In genomic region chr10:60115345-60116185, GRCm38 (mm10) we compare ENCODE assay signal across 9 mouse cellular contexts. TPM values are rescaled to one million over a fixed set of nuclear protein-coding genes. Genes with fewer than 3 reads are reported as not detected.
DNase-seq lines count a peak whose midpoint lies in the region; ATAC-seq and TF ChIP-seq lines count a peak whose summit lies in the region.
"Had no signal": no experiment of that assay in that cellular context is flagged by ENCODE, and none has a peak within 500 bp of the region (broad histone marks: within the 10 kb centered on the region; RNA-seq: fewer than 3 reads in every experiment).

No protein-coding gene starts in this region.

- H3K9me3 ChIP-seq in liver, postnatal 0 days (ENCODE audit: low read length), result no peaks in the 10 kb centered on the region
- H3K9me3 ChIP-seq in hindbrain, embryonic 12.5 days (replicated peaks), result no peaks in the 10 kb centered on the region
- no peaks in the 10 kb centered on the region for H3K9me3 ChIP-seq in neural tube, embryonic 12.5 days

- H3K9ac ChIP-seq in liver, postnatal 0 days (replicated peaks), result no peak overlapping the region
- peak overlapping the region; percentile 32; the same call in 1 of the 2 replicates for H3K9ac ChIP-seq in hindbrain, embryonic 12.5 days
- H3K9ac ChIP-seq in neural tube, embryonic 12.5 days, result 0 out of 2 replicates have a peak overlapping the region, but pooled peaks have one; percentile 17

- ATAC-seq in liver, postnatal 0 days, result no peak
- ATAC-seq in hindbrain, embryonic 12.5 days (ENCODE audit: low FRiP score), result peak; percentile 88
- peak; percentile 81 for ATAC-seq in neural tube, embryonic 12.5 days (ENCODE audit: low FRiP score, low read depth)
- ATAC-seq: Patski had no signal

- H3K27me3 ChIP-seq in liver, postnatal 0 days (ENCODE audit: insufficient read depth, low read length), result peaks cover 11% of the 10 kb centered on the region; the same call in 1 of the 2 replicates
- no peaks in the 10 kb centered on the region for H3K27me3 ChIP-seq in hindbrain, embryonic 12.5 days
- no peaks in the 10 kb centered on the region for H3K27me3 ChIP-seq in neural tube, embryonic 12.5 days (replicated peaks)
- H3K27me3 ChIP-seq: Patski had no signal

- DNase-seq in liver, result peak; percentile 17
- no peak for DNase-seq in liver, postnatal 0 days
- peak; percentile 71 for DNase-seq in embryo, embryonic 10 days (ENCODE audit: low spot score)
- peak; percentile 86 to 93 for DNase-seq in left cerebral cortex, postnatal 25 days (ENCODE audit: low spot score in 2 of 2)
- DNase-seq in urinary bladder, postnatal 14 days (ENCODE audit: low spot score), result no peak
- no peak for DNase-seq in testis, postnatal 10 days (ENCODE audit: low spot score)

- no peak for TF ChIP-seq EP300 in liver, postnatal 0 days (IDR thresholded peaks at IDR 0.05; ENCODE audit: low read depth)

- H3K4me1 ChIP-seq in liver, postnatal 0 days (ENCODE audit: insufficient read depth), result peaks cover 2% of the 10 kb centered on the region; the same call in 1 of the 2 replicates
- peaks cover 33% of the 10 kb centered on the region for H3K4me1 ChIP-seq in hindbrain, embryonic 12.5 days
- H3K4me1 ChIP-seq in neural tube, embryonic 12.5 days, result peaks cover 44% of the 10 kb centered on the region

- H3K27ac ChIP-seq in liver, postnatal 0 days (ENCODE audit: low read depth), result no peak overlapping the region
- H3K27ac ChIP-seq in hindbrain, embryonic 12.5 days, result peak overlapping the region; percentile 66
- 0 out of 2 replicates have a peak overlapping the region, but pooled peaks have one; percentile 7 for H3K27ac ChIP-seq in neural tube, embryonic 12.5 days

- TF ChIP-seq CTCF in liver, postnatal 0 days (IDR thresholded peaks at IDR 0.05; ENCODE audit: low read depth), result no peak

- H3K4me3 ChIP-seq in liver, postnatal 0 days (ENCODE audit: low read depth, low read length), result no peak overlapping the region
- H3K4me3 ChIP-seq in hindbrain, embryonic 12.5 days, result peak overlapping the region; percentile 17; the same call in 1 of the 2 replicates
- H3K4me3 ChIP-seq in neural tube, embryonic 12.5 days, result no peak overlapping the region; the same call in 1 of the 2 replicates

- 14% methylated on average over 14 of the region's 14 CpGs for WGBS in liver, postnatal 0 days (ENCODE audit: insufficient replicate concordance)
- 7% methylated on average over 14 of the region's 14 CpGs for WGBS in hindbrain, embryonic 12.5 days
- WGBS in neural tube, embryonic 12.5 days, result 3% methylated on average over 14 of the region's 14 CpGs

- H3K36me3 ChIP-seq in liver, postnatal 0 days (replicated peaks; ENCODE audit: insufficient read depth, low read length), result no peaks in the 10 kb centered on the region
- no peaks in the 10 kb centered on the region for H3K36me3 ChIP-seq in hindbrain, embryonic 12.5 days
- H3K36me3 ChIP-seq in neural tube, embryonic 12.5 days, result no peaks in the 10 kb centered on the region

- intact Hi-C loops in left cerebral cortex, postnatal 25 days (cut with DNase I), result no loop called here

- no peak overlapping the region for H3K4me2 ChIP-seq in liver, postnatal 0 days (ENCODE audit: low read depth, low read length)
- H3K4me2 ChIP-seq in hindbrain, embryonic 12.5 days (replicated peaks), result peak overlapping the region; percentile 49
- H3K4me2 ChIP-seq in neural tube, embryonic 12.5 days (replicated peaks), result peak overlapping the region; percentile 53

RNA-seq across cellular contexts. Expression of gene Spock2, which starts 9.5 kb away (rescaled TPM):
- 0.09 and 0.11 TPM in 2 replicates for polyA plus RNA-seq in liver, postnatal 0 days (2015; fragmentation: Nextera tagmentation; extraction: Ambion mirVana)
- polyA plus RNA-seq in hindbrain, embryonic 12.5 days (2016; fragmentation: Nextera tagmentation; extraction: Ambion mirVana), result 35.4 and 38.6 TPM in 2 replicates
- total RNA-seq in left cerebral cortex, postnatal 25 days (2021), result 100 to 1,000 TPM; 588 to 602 TPM
- polyA plus RNA-seq in neural tube, embryonic 12.5 days (2016; fragmentation: Nextera tagmentation; extraction: Ambion mirVana), result 68.8 and 74.6 TPM in 2 replicates

Comparison
In these comparisons a context has a peak if more than half of its experiments do, and no peak if none do; other contexts are left out.
1. DNase-seq: peak in liver (single experiment), embryo, embryonic 10 days (single experiment) and left cerebral cortex, postnatal 25 days (2 of 2); none in liver, postnatal 0 days (single experiment), urinary bladder, postnatal 14 days (single experiment) and testis, postnatal 10 days (single experiment).
2. RNA of gene Spock2, which starts 9.5 kb away (polyA plus RNA-seq): 68.8 to 74.6 TPM in neural tube, embryonic 12.5 days and 35.4 to 38.6 TPM in hindbrain, embryonic 12.5 days; 0.09 to 0.11 TPM in liver, postnatal 0 days; every median in the first group is over 10 times any median in the second.